Mouse (Mus musculus) midbrain, embryonic 15.5 days (tissue): ENCODE results near the gene Ifit3b. TPM values are rescaled to one million over a fixed set of nuclear protein-coding genes. Genes with fewer than 3 reads are reported as not detected.

Experiments used
- ATAC-seq: fragments of 200-750 bp; cut with Nextera tagmentation; replicated peaks from 2 replicates; pipeline ENCODE4 v1.8.0; 2017; ENCODE audit warnings: moderate TSS enrichment
- H3K27ac ChIP-seq: fragments of 300-500 bp; sonication (generic); 2 replicates; pipeline ENCODE4 v1.5.1; 2015; ENCODE audit warnings: mild to moderate bottlenecking, inconsistent platforms
- H3K27me3 ChIP-seq: fragments of 300-500 bp; sonication (generic); replicated peaks from 2 replicates; pipeline ENCODE4 v1.6.1; 2015; ENCODE audit warnings: inconsistent platforms
- H3K36me3 ChIP-seq: fragments of 300-500 bp; sonication (generic); replicated peaks from 2 replicates; pipeline ENCODE4 v1.6.1; 2015; ENCODE audit warnings: inconsistent platforms
- H3K4me1 ChIP-seq: fragments of 300-500 bp; sonication (generic); 2 replicates; pipeline ENCODE4 v1.6.1; 2015; ENCODE audit warnings: inconsistent platforms
- H3K4me2 ChIP-seq: fragments of 300-500 bp; sonication (generic); 2 replicates; pipeline ENCODE4 v1.6.1; 2015; ENCODE audit warnings: inconsistent platforms, mild to moderate bottlenecking, moderate library complexity
- H3K4me3 ChIP-seq: fragments of 300-500 bp; sonication (generic); 2 replicates; pipeline ENCODE4 v1.5.1; 2015; ENCODE audit warnings: mild to moderate bottlenecking, inconsistent platforms
- H3K9ac ChIP-seq: fragments of 300-500 bp; sonication (generic); 2 replicates; pipeline ENCODE4 v1.6.1; 2015; ENCODE audit warnings: mild to moderate bottlenecking, inconsistent platforms
- H3K9me3 ChIP-seq: fragments of 300-500 bp; sonication (generic); 2 replicates; pipeline ENCODE4 v1.6.1; 2016; ENCODE audit warnings: inconsistent platforms
- WGBS: fragments of 180-500 bp; shearing (Covaris S2); methylation state at CpG from one replicate; pipeline ENCODE4 v1.1.7; 2015; ENCODE audit warnings: mixed read lengths; 5-methylcytosine and 5-hydroxymethylcytosine counted together
- polyA plus RNA-seq: library from polyadenylated mRNA; unstranded; fragments of >200 nt; fragmentation: Nextera tagmentation; extraction: Ambion mirVana; gene quantifications from 2 replicates; pipeline ENCODE4 v1.2.1, GENCODE M21; 2015

Gene Ifit3b
- polyA plus RNA-seq, 1 experiment from 2014 or later = 0.26 TPM

DNA sequence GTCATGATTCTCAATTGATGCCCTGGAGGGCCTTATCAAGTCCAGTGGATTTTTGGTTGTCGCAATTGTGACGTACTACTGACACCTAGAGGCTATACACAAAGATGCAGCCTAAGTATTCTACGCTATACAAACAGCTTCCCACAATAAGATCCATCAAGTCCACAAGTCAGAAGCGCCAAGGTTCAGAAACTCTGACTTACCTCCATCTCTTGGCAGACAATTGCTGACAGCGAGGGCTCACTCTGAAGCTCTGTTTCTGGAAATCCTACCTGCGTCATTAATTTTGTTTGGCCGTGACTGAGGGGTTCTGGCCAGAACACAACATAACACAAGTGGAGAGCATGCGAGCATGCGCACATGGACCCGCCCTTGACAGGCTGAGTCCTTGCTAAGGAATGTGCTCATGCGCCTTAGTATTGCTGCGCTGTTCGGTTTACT lies 54.3 kb downstream of the Ifit3b start:
- ATAC-seq = peak; percentile 97
- 19% methylated on average over 13 of the region's 13 CpGs for WGBS

DNA sequence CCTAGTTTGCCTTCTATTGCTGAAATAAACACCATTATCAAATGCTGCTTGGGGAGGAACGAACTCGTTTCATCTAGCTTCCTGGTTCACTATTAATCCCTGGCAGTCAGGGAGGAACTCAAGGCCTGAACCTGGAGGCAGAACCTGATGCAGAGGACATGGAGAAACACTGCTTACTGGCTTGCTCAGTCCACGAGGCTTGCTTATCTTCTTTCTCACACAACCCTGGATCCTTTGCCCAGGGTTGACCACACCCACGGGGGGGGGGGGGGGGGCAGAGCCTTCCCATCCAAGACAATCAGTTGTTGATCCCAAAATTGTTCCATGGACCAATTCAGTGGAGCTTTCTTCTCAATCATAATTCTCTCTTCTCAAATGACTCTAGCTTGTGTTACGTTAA lies 55.0 kb downstream of the Ifit3b start:
- Histone ChIP-seq H3K4me1 (no peaks in the 10 kb centered on the region), H3K4me3 (no peak overlapping the region)
- WGBS = 52% methylated on average over 5 of the region's 5 CpGs

More for the DNA sequence above, 54.3 kb downstream of the Ifit3b start:
- no peaks in the 10 kb centered on the region for H3K4me1 ChIP-seq
- H3K9ac ChIP-seq = peak overlapping the region; percentile 31; the same call in 1 of the 2 replicates
- H3K27ac ChIP-seq = peak overlapping the region; percentile 39; the same call in 1 of the 2 replicates
- no peaks in the 10 kb centered on the region for H3K27me3 ChIP-seq
- H3K36me3 ChIP-seq = no peaks in the 10 kb centered on the region
- H3K4me3 ChIP-seq = peak overlapping the region; percentile 41
- H3K4me2 ChIP-seq = peak overlapping the region; percentile 49
- no peaks in the 10 kb centered on the region for H3K9me3 ChIP-seq

More for the DNA sequence above, 55.0 kb downstream of the Ifit3b start:
- ATAC-seq = no peak
- Histone ChIP-seq H3K27me3 (no peaks in the 10 kb centered on the region), H3K9ac (no peak overlapping the region), H3K9me3 (no peaks in the 10 kb centered on the region), H3K4me2 (peak overlapping the region; percentile 49), H3K27ac (no peak overlapping the region), H3K36me3 (no peaks in the 10 kb centered on the region)

Other genes starting within 250 kb of the Ifit3b start
- 0.75 and 0.79 TPM in 2 replicates for gene Ch25h, start 132.8 kb upstream of the Ifit3b start, polyA plus RNA-seq
- gene Lipa, start 80.5 kb upstream of the Ifit3b start, polyA plus RNA-seq = 22.8 and 24.0 TPM in 2 replicates
- 6.8 and 7.2 TPM in 2 replicates for gene Ifit2, start 57.3 kb upstream of the Ifit3b start, polyA plus RNA-seq
- gene Ifit3, start 24.4 kb upstream of the Ifit3b start, polyA plus RNA-seq = 1.9 and 3.5 TPM in 2 replicates
- gene Ifit1bl1, start 6.0 kb upstream of the Ifit3b start, polyA plus RNA-seq = 0.97 and 1.0 TPM in 2 replicates
- gene Ifit1bl2, start 32.8 kb downstream of the Ifit3b start, polyA plus RNA-seq = 0.23 and 0.49 TPM in 2 replicates
- 0.46 and 0.78 TPM in 2 replicates for gene Ifit1, start 32.9 kb downstream of the Ifit3b start, polyA plus RNA-seq
- 3.5 and 3.8 TPM in 2 replicates for gene Slc16a12, start 139.3 kb downstream of the Ifit3b start, polyA plus RNA-seq